Mouse (Mus musculus) layer of hippocampus, postnatal 25 days (tissue): Measurements from ENCODE around the gene Msi2. TPM values are rescaled to one million over a fixed set of nuclear protein-coding genes. Genes with fewer than 3 reads are reported as not detected.

Experiments
- DNase-seq, 2 experiments: peaks; one replicate each; pipeline ENCODE4 v3.0.0; 2022; ENCODE audit warnings: mixed read lengths in 2 of 2, low spot score in 1 of 2; ENCODE audit errors: extremely low spot score in 1 of 2
- total RNA-seq, 2 experiments: library from RNA; stranded (reverse); gene quantifications; 2 replicates each; pipeline ENCODE4 v1.2.3; 2021

Gene Msi2
- total RNA-seq, 2 experiments from 2014 or later = 89.4 to 90.0 TPM

GRCm38 (mm10) chr11:88467498-88468245 lies 250.6 kb downstream of the Msi2 start:
- DNase-seq = no peak

- DNase-seq = no peak
These were observed 254.4 kb downstream of the Msi2 start for GRCm38 (mm10) chr11:88463951-88464350.

GRCm38 (mm10) chr11:88462789-88463188 lies 255.5 kb downstream of the Msi2 start:
- DNase-seq = no peak

GRCm38 (mm10) chr11:88461601-88462000 lies 256.7 kb downstream of the Msi2 start:
- DNase-seq = no peak

GRCm38 (mm10) chr11:88459946-88460736 lies 258.2 kb downstream of the Msi2 start:
- DNase-seq = no peak

GRCm38 (mm10) chr11:88457241-88457738 lies 261.0 kb downstream of the Msi2 start:
- no peak for DNase-seq

- no peak for DNase-seq
These were observed 263.2 kb downstream of the Msi2 start for GRCm38 (mm10) chr11:88454867-88455806.

GRCm38 (mm10) chr11:88449180-88449579 lies 269.1 kb downstream of the Msi2 start:
- no peak for DNase-seq

- no peak for DNase-seq
These were observed 269.7 kb downstream of the Msi2 start for GRCm38 (mm10) chr11:88448571-88448970.

- no peak for DNase-seq
These were observed 271.0 kb downstream of the Msi2 start for GRCm38 (mm10) chr11:88447350-88447749.

GRCm38 (mm10) chr11:88443905-88444304 lies 274.4 kb downstream of the Msi2 start:
- DNase-seq = peak in 1 of 2 experiments; percentile 8

- DNase-seq = peak in 1 of 2 experiments; percentile 15
These were observed 275.0 kb downstream of the Msi2 start for GRCm38 (mm10) chr11:88443291-88443690.

- DNase-seq = no peak
These were observed 276.2 kb downstream of the Msi2 start for GRCm38 (mm10) chr11:88441871-88442740.

GRCm38 (mm10) chr11:88438659-88439058 lies 279.7 kb downstream of the Msi2 start:
- DNase-seq = no peak

- no peak for DNase-seq
These were observed 281.7 kb downstream of the Msi2 start for GRCm38 (mm10) chr11:88436596-88436995.

GRCm38 (mm10) chr11:88435543-88435942 lies 282.8 kb downstream of the Msi2 start:
- no peak for DNase-seq

GRCm38 (mm10) chr11:88431363-88432269 lies 286.7 kb downstream of the Msi2 start:
- DNase-seq = no peak

- no peak for DNase-seq
These were observed 288.0 kb downstream of the Msi2 start for GRCm38 (mm10) chr11:88430292-88430691.
